Mouse (Mus musculus) testis, postnatal 14 days (tissue): ENCODE data around the gene Zfp777.
A peak's percentile ranks its signal among the peaks of the same experiment; 100 is the strongest.

Source experiments
- DNase-seq: peaks from one replicate; pipeline ENCODE4 v3.0.0; 2021; ENCODE audit warnings: low spot score

Zfp777 gene

DNA sequence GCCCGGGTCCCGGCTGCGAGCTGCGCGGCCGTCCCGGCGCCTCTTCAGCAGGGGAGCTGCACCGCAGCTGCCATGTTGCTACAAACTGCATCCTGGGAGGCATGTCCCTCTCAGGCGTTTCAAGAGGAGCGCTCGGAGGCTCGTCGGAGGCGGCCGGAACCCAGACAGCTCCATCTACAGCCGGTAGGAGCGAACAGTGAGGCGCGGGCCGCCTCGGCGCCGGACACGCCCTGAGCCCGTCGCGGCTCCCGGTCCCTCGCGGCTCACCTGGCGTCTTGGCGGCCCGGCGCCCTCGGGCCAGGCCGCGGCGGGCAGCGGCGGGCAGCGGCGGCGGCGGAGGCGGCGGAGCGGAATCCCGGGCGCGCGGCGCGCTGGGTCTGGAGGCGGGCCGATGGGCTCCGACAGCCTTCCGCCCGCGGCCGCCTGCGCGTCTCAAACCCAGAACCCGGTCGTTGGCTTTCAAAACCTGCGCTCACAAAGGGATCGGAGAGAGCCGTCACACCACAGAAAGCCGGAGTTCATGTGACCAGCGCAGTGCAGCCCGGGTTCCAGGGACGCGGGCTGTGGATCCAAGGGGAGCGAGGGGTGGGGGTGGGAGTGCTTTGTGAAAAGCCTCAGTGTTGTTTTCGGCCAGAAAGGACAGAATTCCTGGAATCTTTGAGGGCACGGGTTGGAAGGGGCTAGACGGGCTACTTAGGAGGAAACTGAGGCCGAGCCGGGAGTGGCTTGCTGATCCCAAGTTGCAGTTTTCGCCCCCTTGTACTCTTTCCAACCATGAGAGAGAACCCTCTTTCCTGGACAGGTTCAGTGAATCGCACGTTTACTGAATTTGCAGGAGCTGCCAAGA is at the start of gene Zfp777:
TSS of gene Zfp777 (minus strand) at position 486 of the 847 bp plus-strand sequence.
- DNase-seq = peak; percentile 85

DNA sequence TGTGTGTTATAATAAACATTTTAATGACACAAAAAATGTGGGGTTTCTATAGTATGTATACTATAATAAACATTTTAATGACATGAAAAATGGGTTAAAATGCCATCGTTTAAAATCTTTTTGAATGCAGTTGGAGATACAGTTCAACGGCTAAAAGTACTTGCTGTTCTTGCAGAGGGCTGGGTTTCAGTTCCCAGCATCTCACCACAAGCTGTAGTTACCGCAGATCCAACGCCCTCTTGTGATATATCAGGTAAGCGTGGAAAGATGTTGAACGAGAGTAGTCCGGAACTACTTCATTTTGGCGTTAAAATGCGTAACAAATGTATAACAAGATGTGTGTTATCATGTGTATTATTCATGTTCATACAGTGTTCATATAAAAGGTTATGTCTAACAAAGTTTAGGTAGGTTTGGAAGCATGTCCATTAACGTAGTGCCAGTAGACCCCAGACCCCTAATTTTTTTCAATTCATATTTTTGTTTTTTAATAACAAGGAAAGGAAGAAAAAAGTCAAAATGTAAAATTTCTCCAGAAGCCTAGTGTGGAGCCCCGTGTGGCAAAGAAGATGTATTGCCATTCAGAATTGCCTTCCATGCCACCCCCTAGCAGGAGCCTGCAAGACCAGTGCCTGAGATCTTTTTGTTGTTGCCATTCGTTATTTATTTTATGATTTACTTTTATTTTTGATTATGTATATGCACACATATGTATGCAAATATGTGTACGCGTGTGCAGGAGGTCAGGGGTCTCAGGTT is 38.4 kb upstream of the Zfp777 start:
- no peak for DNase-seq

DNA sequence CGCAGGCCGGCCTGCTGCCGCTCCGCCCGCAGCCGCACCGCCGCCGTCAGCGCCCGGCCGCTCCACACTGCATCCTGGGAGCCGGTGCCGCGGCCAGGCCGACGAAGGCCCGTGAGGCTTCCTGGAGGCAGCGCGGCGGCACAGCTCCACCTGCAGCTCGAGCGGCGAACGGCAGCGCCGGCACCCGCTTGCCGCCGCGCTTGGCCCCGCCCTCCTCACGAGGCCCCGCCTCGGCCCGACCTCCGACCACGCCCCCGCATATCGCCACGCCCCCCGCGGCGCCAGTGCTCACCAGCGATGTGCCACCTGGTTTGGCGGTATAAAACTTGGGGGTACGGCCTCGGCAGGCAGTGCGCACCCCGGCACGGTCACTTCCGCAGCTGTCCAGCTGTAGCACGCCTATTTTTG is 37.8 kb upstream of the Zfp777 start, which contains the start of gene Zfp746:
TSS of gene Zfp746 (minus strand) at position 123 of the 408 bp plus-strand sequence.
- DNase-seq = peak; percentile 92

DNA sequence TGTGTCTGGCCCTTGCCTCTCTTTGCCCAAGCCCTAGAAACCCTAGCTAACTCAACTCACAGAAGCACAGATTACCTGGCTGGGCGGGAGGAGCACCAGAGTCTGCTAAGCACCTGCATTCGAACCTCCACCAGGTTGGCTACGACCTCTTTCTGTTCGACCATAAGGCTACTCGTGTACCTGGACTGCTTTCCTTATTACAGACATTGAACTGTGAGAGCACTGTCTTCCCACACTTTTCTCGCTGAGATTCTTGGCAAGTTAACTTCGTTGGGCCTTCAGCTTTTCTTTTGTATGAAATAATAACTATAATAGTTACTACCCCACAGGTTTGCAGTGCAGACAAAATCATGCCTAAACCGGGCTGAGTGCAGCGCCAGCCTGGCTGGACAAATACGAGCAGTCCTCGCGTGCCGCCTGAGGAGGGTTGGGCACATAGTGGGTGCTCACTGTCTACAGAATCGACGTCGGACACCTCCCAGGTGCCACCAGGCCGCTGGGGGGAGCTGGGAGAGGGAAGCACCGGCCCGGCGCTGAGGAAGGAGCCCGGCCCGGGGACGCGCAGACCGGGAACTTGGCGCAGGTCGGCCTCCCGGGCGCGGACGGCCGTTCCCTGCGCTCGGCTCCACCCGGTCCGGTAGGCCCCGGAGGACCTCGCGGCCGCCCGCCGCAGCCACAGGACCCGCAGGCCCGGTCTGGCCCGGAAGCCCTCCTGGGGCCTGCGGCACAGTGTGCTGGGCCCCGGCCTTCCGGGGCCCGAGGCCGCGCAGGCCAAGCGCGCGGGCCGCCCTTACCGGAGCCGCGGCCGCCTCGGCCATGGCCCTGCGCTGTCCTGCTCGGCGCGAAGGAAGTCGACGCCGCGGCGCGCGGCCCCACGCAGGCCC is 37.1 kb upstream of the Zfp777 start:
- peak; percentile 78 for DNase-seq

DNA sequence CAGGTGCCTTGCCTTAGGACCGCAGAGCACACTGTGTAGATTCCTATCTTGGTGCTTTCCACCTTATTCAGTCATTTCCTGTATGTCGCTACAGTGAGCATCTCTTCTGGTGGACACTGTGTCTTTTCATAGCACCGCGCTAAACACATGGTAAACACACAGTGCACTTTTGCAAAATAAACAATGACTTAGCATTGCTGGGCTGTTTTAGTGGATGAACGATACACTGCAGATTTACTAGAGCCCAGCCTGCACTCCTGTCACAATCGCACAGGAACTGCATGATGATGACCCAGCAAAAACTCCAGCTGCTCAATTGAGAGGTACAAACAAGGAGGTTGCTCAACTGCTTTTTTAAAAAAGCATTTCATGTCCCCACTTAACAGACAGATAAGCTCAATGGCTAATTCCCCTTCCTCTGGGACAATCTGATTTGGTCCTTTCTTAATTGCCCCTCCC is 35.1 kb upstream of the Zfp777 start:
- DNase-seq = no peak

DNA sequence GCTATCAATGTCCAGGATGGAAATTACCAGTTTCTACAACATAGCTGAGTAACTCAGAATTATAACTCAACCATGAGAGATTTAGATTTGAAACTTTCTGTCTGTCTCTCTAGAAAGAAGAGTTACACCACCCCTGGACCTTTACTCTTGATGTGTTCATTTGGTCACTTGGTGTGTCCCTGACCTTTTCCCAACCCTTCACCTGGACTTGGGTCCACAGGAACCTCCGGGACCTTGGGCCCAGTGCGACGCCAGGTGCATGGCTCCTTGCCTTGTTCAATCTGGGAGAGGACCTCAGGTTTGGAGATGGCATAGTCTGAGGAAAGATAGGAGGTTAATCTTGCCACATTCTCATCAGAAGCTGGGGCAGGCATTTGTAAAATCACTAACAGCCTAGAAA is 33.2 kb upstream of the Zfp777 start:
- no peak for DNase-seq

DNA sequence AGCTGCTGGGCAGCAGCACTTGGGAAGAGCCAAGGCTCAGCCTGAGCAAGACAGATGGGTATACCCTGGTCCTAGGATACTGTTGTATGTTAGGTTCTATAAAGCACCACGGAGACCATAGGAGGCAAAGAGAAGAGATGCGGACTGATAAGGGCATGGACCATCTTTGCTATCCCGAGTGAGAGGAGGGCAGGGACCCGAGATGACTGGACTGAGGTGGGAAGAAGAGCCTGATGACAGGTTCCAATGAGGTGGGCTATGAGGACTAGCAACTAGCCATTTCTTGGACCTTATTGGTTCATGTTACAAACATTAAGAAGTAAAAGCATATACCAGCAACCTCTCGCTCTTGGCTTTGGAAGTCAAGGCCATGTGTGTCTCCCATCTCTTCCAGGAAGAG is 32.3 kb upstream of the Zfp777 start:
- no peak for DNase-seq

DNA sequence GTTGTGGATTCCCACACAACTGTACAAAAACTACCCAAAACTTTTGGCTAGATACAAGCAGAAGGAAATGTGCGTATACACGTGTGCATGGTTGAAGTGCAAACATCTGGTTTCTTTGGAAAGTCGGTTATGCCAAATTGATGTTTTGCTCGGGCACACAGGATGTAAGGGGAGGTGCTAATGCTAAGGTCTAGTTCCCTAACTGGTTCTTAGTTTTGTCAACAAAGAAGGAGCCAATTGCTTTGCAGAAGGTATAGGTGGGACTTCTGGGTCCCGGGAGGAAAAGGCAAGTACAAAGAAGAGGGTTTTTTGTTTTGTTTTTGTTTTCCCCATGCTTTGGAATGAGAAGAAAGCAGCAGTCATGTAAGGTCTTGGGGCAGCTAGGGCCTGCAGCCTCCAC is 24.6 kb upstream of the Zfp777 start:
- DNase-seq = no peak

DNA sequence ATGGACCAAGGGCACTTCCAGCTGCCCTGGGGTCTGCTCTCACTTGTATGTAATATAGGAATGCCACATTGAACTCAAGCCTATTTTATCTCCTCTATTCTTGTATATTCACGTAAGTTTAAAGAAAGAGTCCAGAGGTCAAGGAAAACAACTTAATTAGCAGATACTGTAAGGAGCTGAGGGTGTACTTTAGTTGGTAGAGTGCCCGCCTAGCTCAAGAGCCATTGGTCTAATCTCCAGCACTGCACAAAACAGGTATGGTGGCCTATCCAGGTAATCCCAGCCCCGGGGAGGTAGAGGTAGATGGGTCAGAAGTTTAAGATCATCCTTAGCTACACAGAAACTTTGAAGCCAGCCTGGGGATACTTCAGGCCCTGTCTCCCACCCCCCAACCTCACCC is 18.8 kb upstream of the Zfp777 start:
- DNase-seq = no peak

DNA sequence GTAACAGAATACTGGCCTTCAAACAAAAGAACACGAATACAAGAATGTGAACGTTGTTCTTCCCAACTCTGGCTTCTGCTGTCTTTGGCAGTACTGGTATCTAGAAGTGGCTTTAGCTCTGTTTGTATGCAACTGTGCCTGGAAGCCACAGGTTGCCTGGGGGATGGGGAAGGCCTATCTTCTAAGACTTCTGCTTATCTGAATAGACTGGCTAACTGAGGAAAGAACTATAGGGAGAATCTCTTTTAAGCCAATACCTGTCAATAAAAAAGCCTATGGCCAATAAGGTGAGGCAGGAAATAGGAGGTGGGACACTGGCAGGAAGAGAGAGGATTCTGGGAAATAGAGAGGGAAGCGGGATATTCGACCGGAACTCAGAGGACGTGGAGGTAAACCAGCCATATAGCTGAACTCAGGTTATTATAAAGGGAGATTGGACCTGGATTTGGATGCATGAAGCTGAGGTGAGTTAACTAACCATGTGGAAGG is 16.9 kb upstream of the Zfp777 start:
- no peak for DNase-seq

DNA sequence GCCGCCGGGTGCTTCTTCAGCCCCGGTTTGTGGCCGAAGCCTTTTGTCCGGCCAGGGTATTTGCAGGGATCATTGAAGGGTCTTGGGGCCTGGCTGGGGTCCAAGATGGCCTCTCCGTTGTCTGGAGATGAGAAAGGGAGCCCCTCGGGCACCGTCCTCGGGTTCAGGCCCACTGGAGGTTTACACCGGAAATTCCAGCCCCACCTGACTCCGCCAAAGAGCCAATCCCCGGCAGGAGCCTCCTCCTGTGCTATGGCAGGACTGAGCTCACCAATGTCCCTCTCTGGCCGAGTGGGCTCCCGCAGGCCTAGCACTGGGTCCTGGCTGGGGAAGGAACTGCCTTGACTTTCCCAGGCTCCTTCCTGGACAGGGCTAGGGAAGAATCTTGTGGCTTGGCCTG is 15.7 kb upstream of the Zfp777 start:
- DNase-seq = peak; percentile 38

DNA sequence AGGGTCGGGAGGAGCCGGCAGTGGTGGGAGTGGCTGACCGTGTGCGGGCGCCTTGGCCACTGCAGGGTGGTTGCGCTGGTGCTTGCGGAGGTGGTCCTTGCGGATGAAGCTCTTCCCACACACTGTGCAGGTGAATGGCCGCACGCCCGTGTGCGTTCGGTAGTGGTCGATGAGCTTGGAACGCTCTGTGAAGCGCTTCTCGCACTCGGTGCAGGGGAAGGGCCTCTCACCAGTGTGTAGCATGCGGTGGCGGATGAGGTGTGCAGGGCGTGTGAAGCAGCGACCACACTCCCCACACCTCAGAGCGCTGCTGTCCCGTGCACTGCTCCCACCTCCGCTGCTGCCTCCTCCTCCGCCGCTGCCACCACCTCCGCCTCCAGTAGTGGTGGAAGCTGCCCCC is 15.2 kb upstream of the Zfp777 start:
- peak; percentile 46 for DNase-seq

DNA sequence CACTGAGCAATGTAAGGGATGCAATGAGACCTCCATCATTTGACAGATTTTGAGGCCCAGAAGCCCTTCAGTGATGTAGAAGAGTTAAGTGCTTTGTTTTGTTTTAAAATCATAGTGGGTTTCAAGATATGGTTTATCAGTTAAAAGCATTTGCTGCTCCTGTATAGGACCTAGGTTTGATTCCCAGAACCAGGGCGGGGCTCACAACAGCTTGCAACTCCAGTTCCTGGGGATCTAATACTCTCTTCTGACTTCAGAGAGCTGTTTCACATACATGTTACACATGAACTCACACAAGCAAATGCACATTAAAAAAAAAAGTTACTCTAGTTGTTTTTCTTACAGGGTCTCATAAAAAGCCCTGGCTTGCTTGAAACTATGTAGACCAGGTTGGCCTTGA is 12.2 kb upstream of the Zfp777 start:
- DNase-seq = no peak

DNA sequence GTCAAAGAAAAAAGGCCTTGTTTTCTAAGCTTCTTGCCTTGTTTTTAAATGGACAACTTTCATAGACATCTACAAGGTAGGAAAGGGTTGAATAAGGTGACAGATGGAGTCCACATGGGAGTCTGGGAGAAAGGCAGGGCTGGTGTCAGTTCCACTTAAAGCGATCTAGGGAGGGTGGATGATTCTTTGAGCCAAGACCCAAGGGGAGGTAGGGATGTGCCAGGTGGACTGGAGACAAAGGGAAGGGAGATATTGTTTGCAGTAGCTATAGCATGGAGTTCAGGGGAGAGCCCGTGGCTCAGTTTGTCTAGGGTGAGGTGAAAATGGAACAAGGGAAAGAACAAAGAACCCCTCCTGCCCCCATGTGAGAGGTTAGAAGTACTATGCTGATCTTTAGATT is 11.7 kb upstream of the Zfp777 start:
- no peak for DNase-seq

DNA sequence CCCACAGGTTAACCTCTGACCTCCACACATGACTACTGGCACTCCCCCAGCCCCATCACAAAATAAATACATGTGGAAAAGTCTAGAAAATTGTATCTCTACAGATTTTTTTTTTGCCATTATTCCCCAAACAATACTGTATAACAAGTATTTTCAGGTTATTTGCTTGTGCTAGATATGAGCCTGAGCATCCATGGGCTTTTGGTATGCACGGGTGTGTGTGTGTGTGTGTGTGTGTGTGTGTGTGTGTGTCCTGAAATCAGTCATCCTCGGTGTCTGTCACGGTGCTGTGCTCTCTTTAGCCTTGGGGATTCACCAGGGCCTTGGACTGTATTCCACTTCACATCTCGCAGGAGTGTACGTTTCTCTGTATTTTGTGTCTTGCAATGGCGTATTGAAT is 3.4 kb upstream of the Zfp777 start:
- no peak for DNase-seq

DNA sequence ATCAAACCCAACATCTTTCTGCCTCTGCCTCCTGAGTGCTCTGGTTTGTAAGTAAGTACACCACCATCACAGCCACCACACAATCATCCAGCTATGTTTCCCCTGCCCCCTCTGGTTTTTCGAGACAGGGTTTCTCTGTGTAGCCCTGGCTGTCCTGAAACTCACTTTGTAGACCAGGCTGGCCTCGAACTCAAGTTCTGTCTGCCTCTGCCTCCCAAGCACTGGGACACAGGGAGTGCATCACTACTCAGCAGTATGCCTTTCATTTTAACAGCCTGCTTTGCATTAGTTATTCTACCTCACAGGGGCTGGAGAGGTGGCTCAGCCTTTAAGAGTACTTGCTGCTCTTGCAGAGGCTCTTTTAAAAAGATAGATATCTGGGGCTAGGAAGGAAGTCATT is 3.0 kb upstream of the Zfp777 start:
- no peak for DNase-seq

DNA sequence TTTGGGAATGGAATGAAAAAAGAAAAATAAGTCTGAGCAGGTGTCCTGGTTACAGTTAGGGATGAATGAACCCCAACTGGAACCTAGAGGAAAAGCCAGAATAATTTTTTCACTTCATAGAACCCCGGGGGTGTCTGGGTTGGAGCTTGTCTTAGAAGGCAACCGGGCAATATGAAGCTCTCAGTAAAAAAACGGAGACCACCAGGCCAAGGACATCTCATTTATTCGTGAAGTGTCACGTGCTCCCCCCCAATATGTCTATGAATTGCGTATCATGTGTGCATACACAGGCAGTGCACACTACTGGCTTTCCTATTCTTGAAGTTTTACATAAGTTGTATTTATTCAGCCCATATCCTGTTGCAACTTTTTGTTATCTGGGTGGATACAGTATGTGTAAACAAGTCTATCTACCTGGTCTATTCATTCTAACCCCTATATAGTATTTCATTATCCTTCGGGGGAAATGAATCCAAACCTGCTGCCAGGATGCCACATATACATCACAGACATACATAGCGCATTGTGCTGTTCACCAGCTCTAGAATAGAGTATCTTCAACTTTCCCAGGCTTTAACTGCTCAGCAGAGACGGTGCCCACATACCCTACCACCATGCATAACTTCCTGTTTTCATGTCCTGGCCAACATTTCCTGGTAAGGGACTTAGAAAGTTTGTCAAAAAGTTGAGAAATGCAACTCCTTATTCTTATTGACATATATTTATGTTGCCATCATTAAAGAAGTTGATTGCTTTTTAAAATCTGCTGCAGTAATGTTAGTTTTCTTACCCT is 758 bp upstream of the Zfp777 start:
- no peak for DNase-seq

DNA sequence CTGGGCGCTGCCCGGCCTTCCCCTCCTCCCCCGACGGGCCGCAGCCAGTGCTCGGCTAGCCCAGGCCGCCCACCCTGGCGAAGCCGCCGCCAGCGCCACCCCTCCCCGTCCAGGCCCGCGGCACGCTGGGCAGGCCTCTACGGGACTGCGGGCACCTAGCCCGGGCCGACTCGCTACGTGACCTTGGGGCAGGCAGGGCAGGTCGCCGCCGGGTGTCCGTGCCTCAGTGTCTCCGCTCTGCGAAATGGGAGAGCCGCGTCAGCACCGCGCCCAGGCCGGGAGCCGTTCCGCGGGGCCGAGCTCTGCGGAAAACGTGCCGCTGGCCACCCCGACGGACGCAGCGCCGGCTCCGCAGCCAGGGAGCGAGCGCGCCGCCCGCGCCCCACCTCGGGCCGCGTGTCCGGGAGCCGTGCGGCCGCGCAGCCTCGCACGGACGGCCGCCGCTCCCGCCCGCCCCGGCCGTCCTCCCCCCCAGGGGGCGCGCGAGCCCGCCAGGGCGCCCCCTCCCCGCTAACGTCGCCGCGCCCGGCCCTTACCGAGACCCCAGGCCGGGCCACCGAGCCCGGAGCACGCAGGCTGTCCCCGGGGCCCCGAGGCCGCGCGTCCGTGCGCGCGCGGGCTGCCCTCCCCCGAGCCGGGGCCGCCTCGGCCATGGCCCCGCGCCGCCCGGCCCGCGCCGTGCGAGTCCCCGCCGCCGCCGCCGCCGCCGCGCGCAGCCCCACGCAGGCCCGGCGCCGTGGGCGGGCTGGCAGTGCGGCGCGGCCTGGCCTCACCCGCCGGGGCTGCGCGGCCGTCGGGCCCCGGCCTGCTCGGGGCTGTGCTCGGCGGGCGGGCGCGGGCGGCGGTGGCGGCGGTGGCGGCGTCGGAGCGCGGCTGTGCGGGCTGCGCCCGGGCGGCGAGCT is 1.0 kb downstream of the Zfp777 start:
- DNase-seq = peak; percentile 80

DNA sequence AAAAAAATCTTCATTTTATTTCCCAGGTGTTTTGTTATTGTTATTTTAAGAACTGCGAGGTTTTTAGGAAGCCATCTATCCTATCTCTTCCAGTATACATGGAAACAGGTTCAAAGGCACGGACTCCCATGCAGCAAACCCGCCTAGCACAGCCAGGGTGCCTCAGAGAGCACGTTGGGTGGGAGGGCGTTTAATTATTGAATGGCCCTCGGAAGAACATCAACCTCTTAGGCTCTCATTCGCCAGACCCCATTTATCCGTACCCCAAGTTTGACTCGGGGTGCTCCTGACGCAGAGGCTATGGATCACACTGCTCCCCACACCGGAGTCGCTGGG is 1.6 kb downstream of the Zfp777 start:
- no peak for DNase-seq

DNA sequence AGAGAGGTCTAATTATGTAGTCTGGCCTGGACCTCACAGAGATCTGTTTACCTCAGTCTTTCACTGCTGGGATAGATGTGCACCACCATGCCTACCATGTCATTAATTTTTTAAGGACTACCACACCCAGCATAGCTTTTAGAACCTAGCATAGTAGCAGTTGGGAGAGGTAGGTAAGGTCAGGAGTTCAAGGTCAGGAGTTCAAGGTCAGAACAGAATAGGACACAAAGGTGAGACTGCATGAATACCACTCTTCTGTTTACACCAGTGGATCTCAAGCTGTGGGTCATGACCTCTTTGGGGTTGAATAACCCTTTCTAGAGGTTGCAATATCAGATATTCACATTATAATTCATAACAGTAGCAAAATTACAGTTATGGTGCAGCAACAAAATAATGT is 16.1 kb downstream of the Zfp777 start:
- DNase-seq = no peak
